Comparison of ENCODE assay signal across 7 mouse cellular contexts in the genomic region with DNA sequence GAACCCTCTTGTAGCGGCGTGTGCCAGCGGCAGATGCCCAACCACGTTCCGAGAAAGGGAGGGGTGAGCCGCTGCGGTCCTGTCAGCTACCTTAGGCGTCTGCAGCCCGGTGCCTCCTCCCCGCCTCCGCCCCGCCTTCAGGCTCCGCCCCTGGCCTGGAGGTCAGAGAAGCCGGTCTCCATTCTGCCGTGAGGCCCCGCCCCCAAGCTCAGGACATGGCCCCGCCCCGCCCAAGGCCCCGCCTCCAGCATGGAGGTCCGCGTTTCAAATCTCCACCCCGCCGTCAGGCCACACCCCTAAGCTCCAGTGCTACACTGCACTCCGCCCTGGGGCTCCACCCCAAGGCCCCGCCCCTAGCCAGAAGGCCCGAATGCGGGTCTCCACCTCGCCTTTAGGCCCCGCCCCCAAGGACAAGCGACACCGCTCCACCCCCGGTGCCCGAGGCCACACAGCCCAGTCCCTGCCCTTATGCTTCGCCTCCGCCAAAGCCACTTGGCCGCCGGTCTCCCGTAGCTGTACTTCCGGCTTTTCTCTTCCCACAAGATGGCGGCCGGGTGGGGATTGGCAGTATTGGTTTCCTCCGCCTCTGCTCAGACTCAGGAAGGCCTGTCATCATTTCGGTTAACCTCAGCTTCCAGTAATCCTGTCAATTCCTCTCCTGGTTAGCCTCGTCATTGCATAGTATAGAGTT. TPM values are rescaled to one million over a fixed set of nuclear protein-coding genes. Genes with fewer than 3 reads are reported as not detected.
DNase-seq lines count a peak whose midpoint lies in the region; ATAC-seq lines count a peak whose summit lies in the region.

A gene (minus strand): TSS at position 217 of the 691 bp plus-strand sequence.

- DNase-seq in adrenal gland, postnatal 25 days: peak; percentile 100
- peak; percentile 100 for DNase-seq in heart, adult 11 months
- peak; percentile 100 for DNase-seq in kidney, adult 18-20 months
- peak; percentile 100 for DNase-seq in limb, embryonic 11.5 days (ENCODE audit: low spot score)
- DNase-seq in midbrain, embryonic 14.5 days: peak; percentile 98
- DNase-seq in spleen, adult 18-20 months: peak; percentile 100

- peak; percentile 99 for ATAC-seq in embryonic facial prominence, embryonic 12.5 days (ENCODE audit: insufficient number of reproducible peaks, insufficient read depth, low FRiP score, low TSS enrichment)
- ATAC-seq in limb, embryonic 11.5 days (ENCODE audit: insufficient number of reproducible peaks, low FRiP score, low TSS enrichment, low read depth): peak; percentile 99
- ATAC-seq in midbrain, embryonic 14.5 days (ENCODE audit: low FRiP score, low TSS enrichment): peak; percentile 99

- H3K4me2 ChIP-seq in embryonic facial prominence, embryonic 12.5 days (replicated peaks): peak within 1 kb of the TSS; percentile 96
- peak within 1 kb of the TSS; percentile 98 for H3K4me2 ChIP-seq in limb, embryonic 11.5 days (ENCODE audit: low read depth, severe bottlenecking)
- H3K4me2 ChIP-seq in midbrain, embryonic 14.5 days (ENCODE audit: low read length): peak within 1 kb of the TSS; percentile 90

- H3K27me3 ChIP-seq in embryonic facial prominence, embryonic 12.5 days: no peaks in the 10 kb centered on the region
- no peaks in the 10 kb centered on the region for H3K27me3 ChIP-seq in limb, embryonic 11.5 days (ENCODE audit: control insufficient read depth, insufficient read depth, low read length)
- no peaks in the 10 kb centered on the region for H3K27me3 ChIP-seq in midbrain, embryonic 14.5 days (ENCODE audit: control insufficient read depth, insufficient read depth, low read length)

- peak within 1 kb of the TSS; percentile 69; the same call in 1 of the 2 replicates for H3K27ac ChIP-seq in embryonic facial prominence, embryonic 12.5 days
- no peak within 1 kb of the TSS for H3K27ac ChIP-seq in limb, embryonic 11.5 days (replicated peaks; ENCODE audit: low read depth, low read length)
- peak within 1 kb of the TSS; percentile 83 for H3K27ac ChIP-seq in midbrain, embryonic 14.5 days (replicated peaks; ENCODE audit: low read depth, low read length)

- H3K4me3 ChIP-seq in embryonic facial prominence, embryonic 12.5 days: peak within 1 kb of the TSS; percentile 73
- H3K4me3 ChIP-seq in limb, embryonic 11.5 days (ENCODE audit: low read depth, low read length): peak within 1 kb of the TSS; percentile 64
- peak within 1 kb of the TSS; percentile 62 for H3K4me3 ChIP-seq in midbrain, embryonic 14.5 days (replicated peaks; ENCODE audit: low read depth, low read length)

- H3K9me3 ChIP-seq in embryonic facial prominence, embryonic 12.5 days: no peaks in the 10 kb centered on the region
- H3K9me3 ChIP-seq in limb, embryonic 11.5 days (ENCODE audit: control insufficient read depth, low read length): no peaks in the 10 kb centered on the region
- H3K9me3 ChIP-seq in midbrain, embryonic 14.5 days (ENCODE audit: control insufficient read depth, low read length): no peaks in the 10 kb centered on the region

- H3K36me3 ChIP-seq in embryonic facial prominence, embryonic 12.5 days: no peaks in the 10 kb centered on the region
- no peaks in the 10 kb centered on the region for H3K36me3 ChIP-seq in limb, embryonic 11.5 days (ENCODE audit: control insufficient read depth, insufficient read depth, low read length)
- no peaks in the 10 kb centered on the region for H3K36me3 ChIP-seq in midbrain, embryonic 14.5 days (ENCODE audit: control insufficient read depth, insufficient read depth, low read length)

- WGBS in embryonic facial prominence, embryonic 12.5 days: under 1% methylated on average over 44 of the region's 44 CpGs
- WGBS in limb, embryonic 11.5 days: under 1% methylated on average over 43 of the region's 44 CpGs
- 1% methylated on average over 44 of the region's 44 CpGs for WGBS in midbrain, embryonic 14.5 days

- H3K4me1 ChIP-seq in embryonic facial prominence, embryonic 12.5 days: peaks cover 11% of the 10 kb centered on the region; the same call in 1 of the 2 replicates
- no peaks in the 10 kb centered on the region for H3K4me1 ChIP-seq in limb, embryonic 11.5 days (ENCODE audit: control insufficient read depth, insufficient read depth, low read length)
- no peaks in the 10 kb centered on the region for H3K4me1 ChIP-seq in midbrain, embryonic 14.5 days (ENCODE audit: control insufficient read depth, insufficient read depth, low read length)

- peak within 1 kb of the TSS; percentile 70 for H3K9ac ChIP-seq in embryonic facial prominence, embryonic 12.5 days
- H3K9ac ChIP-seq in limb, embryonic 11.5 days (ENCODE audit: low read length): peak within 1 kb of the TSS; percentile 58
- peak within 1 kb of the TSS; percentile 64 for H3K9ac ChIP-seq in midbrain, embryonic 14.5 days (replicated peaks; ENCODE audit: low read length)

RNA-seq across cellular contexts. Expression of the gene that starts here (rescaled TPM):
- total RNA-seq in adrenal gland, postnatal 25 days (2021): 5.7 and 8.3 TPM in 2 replicates
- polyA plus RNA-seq in embryonic facial prominence, embryonic 12.5 days (2016; fragmentation: Nextera tagmentation; extraction: Ambion mirVana): 7.1 and 7.5 TPM in 2 replicates
- polyA plus RNA-seq in limb, embryonic 11.5 days (2014; fragmentation: Nextera tagmentation; extraction: Ambion mirVana): 2.9 and 3.7 TPM in 2 replicates
- 9.6 and 11.0 TPM in 2 replicates for polyA plus RNA-seq in midbrain, embryonic 14.5 days (2014; fragmentation: Nextera tagmentation; extraction: Ambion mirVana)
